Mouse (Mus musculus) liver, embryonic 13.5 days (tissue): ENCODE measurements around the gene Uqcc2. TPM values are rescaled to one million over a fixed set of nuclear protein-coding genes. Genes with fewer than 3 reads are reported as not detected.

ENCODE experiments used
- ATAC-seq: fragments of 200-750 bp; cut with Nextera tagmentation; 2 replicates; pipeline ENCODE4 v1.8.0; 2017; ENCODE audit warnings: low read depth, mild to moderate bottlenecking, moderate number of reproducible peaks, moderate library complexity
- DNase-seq: peaks from one replicate; pipeline ENCODE4 v3.0.0; 2022
- H3K27ac ChIP-seq: fragments of 300-500 bp; sonication (generic); 2 replicates; pipeline ENCODE4 v1.5.1; 2015; ENCODE audit warnings: moderate library complexity, mild to moderate bottlenecking, inconsistent platforms
- H3K27me3 ChIP-seq: fragments of 300-500 bp; sonication (generic); 2 replicates; pipeline ENCODE4 v1.6.1; 2015; ENCODE audit warnings: mild to moderate bottlenecking, inconsistent platforms
- H3K36me3 ChIP-seq: fragments of 300-500 bp; sonication (generic); 2 replicates; pipeline ENCODE4 v1.6.1; 2015; ENCODE audit warnings: mild to moderate bottlenecking, inconsistent platforms
- H3K4me1 ChIP-seq: fragments of 300-500 bp; sonication (generic); replicated peaks from 2 replicates; pipeline ENCODE4 v1.6.1; 2015; ENCODE audit warnings: inconsistent platforms
- H3K4me2 ChIP-seq: fragments of 300-500 bp; sonication (generic); 2 replicates; pipeline ENCODE4 v1.6.1; 2015; ENCODE audit warnings: inconsistent platforms, mild to moderate bottlenecking, moderate library complexity
- H3K4me3 ChIP-seq: fragments of 300-500 bp; sonication (generic); replicated peaks from 2 replicates; pipeline ENCODE4 v1.5.1; 2015; ENCODE audit warnings: mild to moderate bottlenecking, inconsistent platforms
- H3K9ac ChIP-seq: fragments of 300-500 bp; sonication (generic); 2 replicates; pipeline ENCODE4 v1.6.1; 2015; ENCODE audit warnings: mild to moderate bottlenecking, inconsistent platforms
- H3K9me3 ChIP-seq: fragments of 300-500 bp; sonication (generic); replicated peaks from 2 replicates; pipeline ENCODE4 v1.6.1; 2016; ENCODE audit warnings: inconsistent platforms
- WGBS: fragments of 180-500 bp; shearing (Covaris S2); methylation state at CpG from one replicate; pipeline ENCODE4 v1.1.7; 2015; ENCODE audit not compliant: insufficient replicate concordance; 5-methylcytosine and 5-hydroxymethylcytosine counted together
- polyA plus RNA-seq: library from polyadenylated mRNA; unstranded; fragments of >200 nt; fragmentation: Nextera tagmentation; extraction: Ambion mirVana; gene quantifications from 2 replicates; pipeline ENCODE4 v1.2.1, GENCODE M21; 2015

The Uqcc2 gene
- 211 and 216 TPM in 2 replicates for polyA plus RNA-seq

GRCm38 (mm10) chr17:27133551-27134141 is at the start of gene Uqcc2:
TSS of gene Uqcc2 (minus strand) at chr17:27133916.
- DNase-seq (peak; percentile 91), ATAC-seq (peak; percentile 95)
- H3K36me3 ChIP-seq, result peaks cover 13% of the 10 kb centered on the region; the same call in 1 of the 2 replicates
- peak within 1 kb of the TSS; percentile 73 for H3K4me2 ChIP-seq
- H3K9me3 ChIP-seq, result no peaks in the 10 kb centered on the region
- peak within 1 kb of the TSS; percentile 81 for H3K4me3 ChIP-seq
- 0 out of 2 replicates have a peak, but pooled peaks cover 3% of the 10 kb centered on the region for H3K27me3 ChIP-seq
- H3K4me1 ChIP-seq, result peaks cover 65% of the 10 kb centered on the region
- WGBS, result under 1% methylated on average over 46 of the region's 46 CpGs
- peak within 1 kb of the TSS; percentile 79 for H3K9ac ChIP-seq
- peak within 1 kb of the TSS; percentile 74 for H3K27ac ChIP-seq

GRCm38 (mm10) chr17:27182401-27182800 is 48.7 kb upstream of the Uqcc2 start:
- Histone ChIP-seq H3K9me3 (peaks cover 15% of the 10 kb centered on the region), H3K9ac (no peak overlapping the region), H3K27ac (no peak overlapping the region), H3K4me1 (peaks cover 47% of the 10 kb centered on the region), H3K27me3 (peaks cover 10% of the 10 kb centered on the region), H3K36me3 (no peaks in the 10 kb centered on the region), H3K4me3 (no peak overlapping the region), H3K4me2 (no peak overlapping the region)
- 71% methylated on average over 5 of the region's 5 CpGs for WGBS
- no peak for DNase-seq
- ATAC-seq, result no peak

- Histone ChIP-seq H3K4me1 (peaks cover 42% of the 10 kb centered on the region), H3K27me3 (0 out of 2 replicates have a peak, but pooled peaks cover 3% of the 10 kb centered on the region), H3K27ac (no peak overlapping the region), H3K9me3 (peaks cover 15% of the 10 kb centered on the region), H3K4me2 (no peak overlapping the region), H3K4me3 (no peak overlapping the region), H3K9ac (no peak overlapping the region), H3K36me3 (no peaks in the 10 kb centered on the region)
- WGBS, result 46% methylated on average over 3 of the region's 3 CpGs
- ATAC-seq (no peak; the same call in 1 of the 2 replicates), DNase-seq (no peak)
Measured at GRCm38 (mm10) chr17:27181666-27182065, 48.0 kb upstream of the Uqcc2 start.

GRCm38 (mm10) chr17:27179681-27180280 is 46.1 kb upstream of the Uqcc2 start:
- Histone ChIP-seq H3K36me3 (no peaks in the 10 kb centered on the region), H3K9ac (no peak overlapping the region), H3K4me1 (peaks cover 50% of the 10 kb centered on the region), H3K27ac (no peak overlapping the region; the same call in 1 of the 2 replicates), H3K27me3 (peaks cover 5% of the 10 kb centered on the region; the same call in 1 of the 2 replicates), H3K4me3 (no peak overlapping the region), H3K4me2 (no peak overlapping the region), H3K9me3 (peaks cover 15% of the 10 kb centered on the region)
- 47% methylated on average over 12 of the region's 12 CpGs for WGBS
- ATAC-seq (no peak), DNase-seq (no peak)

- 75% methylated on average over 17 of the region's 17 CpGs for WGBS
Measured at GRCm38 (mm10) chr17:27178427-27179177, 44.9 kb upstream of the Uqcc2 start.

GRCm38 (mm10) chr17:27178019-27178418 is 44.3 kb upstream of the Uqcc2 start:
- Histone ChIP-seq H3K36me3 (no peaks in the 10 kb centered on the region), H3K4me2 (no peak overlapping the region), H3K27me3 (peaks cover 5% of the 10 kb centered on the region; the same call in 1 of the 2 replicates), H3K4me3 (no peak overlapping the region), H3K9ac (no peak overlapping the region), H3K9me3 (peaks cover 15% of the 10 kb centered on the region), H3K27ac (no peak overlapping the region), H3K4me1 (peaks cover 49% of the 10 kb centered on the region)
- DNase-seq (no peak), ATAC-seq (no peak)
- 76% methylated on average over 9 of the region's 9 CpGs for WGBS

More at GRCm38 (mm10) chr17:27178427-27179177, 44.9 kb upstream of the Uqcc2 start:
- Histone ChIP-seq H3K4me2 (no peak overlapping the region), H3K36me3 (no peaks in the 10 kb centered on the region), H3K4me1 (peaks cover 49% of the 10 kb centered on the region), H3K27me3 (peaks cover 5% of the 10 kb centered on the region; the same call in 1 of the 2 replicates), H3K9ac (no peak overlapping the region), H3K27ac (no peak overlapping the region), H3K4me3 (no peak overlapping the region), H3K9me3 (peaks cover 15% of the 10 kb centered on the region)
- DNase-seq, result no peak
- peak; percentile 51; the same call in 1 of the 2 replicates for ATAC-seq

GRCm38 (mm10) chr17:27176754-27177153 is 43.0 kb upstream of the Uqcc2 start:
- no peaks in the 10 kb centered on the region for H3K36me3 ChIP-seq
- no peak overlapping the region for H3K4me3 ChIP-seq
- 77% methylated on average over 4 of the region's 4 CpGs for WGBS
- no peak for DNase-seq
- H3K27ac ChIP-seq, result no peak overlapping the region
- no peak overlapping the region for H3K9ac ChIP-seq
- H3K27me3 ChIP-seq, result peaks cover 5% of the 10 kb centered on the region; the same call in 1 of the 2 replicates
- peaks cover 39% of the 10 kb centered on the region for H3K4me1 ChIP-seq
- H3K4me2 ChIP-seq, result no peak overlapping the region
- no peak for ATAC-seq
- peaks cover 15% of the 10 kb centered on the region for H3K9me3 ChIP-seq

- peaks cover 15% of the 10 kb centered on the region for H3K9me3 ChIP-seq
- H3K4me1 ChIP-seq, result peaks cover 34% of the 10 kb centered on the region
- WGBS, result 63% methylated on average over 3 of the region's 3 CpGs
- H3K4me3 ChIP-seq, result no peak overlapping the region
- no peak overlapping the region for H3K4me2 ChIP-seq
- ATAC-seq (no peak), DNase-seq (no peak)
- peaks cover 5% of the 10 kb centered on the region; the same call in 1 of the 2 replicates for H3K27me3 ChIP-seq
- no peak overlapping the region for H3K27ac ChIP-seq
- H3K36me3 ChIP-seq, result no peaks in the 10 kb centered on the region
- H3K9ac ChIP-seq, result no peak overlapping the region
Measured at GRCm38 (mm10) chr17:27176287-27176686, 42.6 kb upstream of the Uqcc2 start.

- no peak overlapping the region for H3K4me2 ChIP-seq
- 51% methylated on average over 14 of the region's 14 CpGs for WGBS
- peaks cover 5% of the 10 kb centered on the region; the same call in 1 of the 2 replicates for H3K27me3 ChIP-seq
- H3K36me3 ChIP-seq, result no peaks in the 10 kb centered on the region
- H3K27ac ChIP-seq, result no peak overlapping the region
- no peak for DNase-seq
- H3K9me3 ChIP-seq, result peaks cover 15% of the 10 kb centered on the region
- no peak overlapping the region for H3K4me3 ChIP-seq
- H3K9ac ChIP-seq, result no peak overlapping the region
- no peak for ATAC-seq
- peaks cover 36% of the 10 kb centered on the region for H3K4me1 ChIP-seq
Measured at GRCm38 (mm10) chr17:27175196-27175874, 41.6 kb upstream of the Uqcc2 start.

- no peak for ATAC-seq
- Histone ChIP-seq H3K9ac (no peak overlapping the region), H3K27me3 (peaks cover 5% of the 10 kb centered on the region; the same call in 1 of the 2 replicates), H3K4me1 (peaks cover 33% of the 10 kb centered on the region), H3K9me3 (peaks cover 9% of the 10 kb centered on the region), H3K4me2 (no peak overlapping the region), H3K4me3 (no peak overlapping the region), H3K36me3 (no peaks in the 10 kb centered on the region), H3K27ac (no peak overlapping the region)
- WGBS, result 22% methylated on average over 3 of the region's 3 CpGs
- DNase-seq, result no peak
Measured at GRCm38 (mm10) chr17:27173715-27174114, 40.0 kb upstream of the Uqcc2 start.

GRCm38 (mm10) chr17:27172459-27172858 is 38.7 kb upstream of the Uqcc2 start:
- ATAC-seq, result no peak
- no peak overlapping the region for H3K4me2 ChIP-seq
- DNase-seq, result no peak
- H3K27ac ChIP-seq, result no peak overlapping the region
- peaks cover 5% of the 10 kb centered on the region; the same call in 1 of the 2 replicates for H3K27me3 ChIP-seq
- peaks cover 24% of the 10 kb centered on the region for H3K4me1 ChIP-seq
- H3K9me3 ChIP-seq, result no peaks in the 10 kb centered on the region
- 74% methylated on average over 9 of the region's 9 CpGs for WGBS
- H3K36me3 ChIP-seq, result no peaks in the 10 kb centered on the region
- no peak overlapping the region for H3K4me3 ChIP-seq
- H3K9ac ChIP-seq, result no peak overlapping the region
